Mouse (Mus musculus) monocyte, adult 59 days (primary cell): Measurements from ENCODE around the gene Tmprss11e. TPM values are rescaled to one million over a fixed set of nuclear protein-coding genes. Genes with fewer than 3 reads are reported as not detected.

Experiments used
- total RNA-seq, 2 experiments: library from RNA; stranded (reverse); gene quantifications; one replicate each; pipeline ENCODE4 v1.2.4; 2023

Gene Tmprss11e
- not detected for total RNA-seq

DNA sequence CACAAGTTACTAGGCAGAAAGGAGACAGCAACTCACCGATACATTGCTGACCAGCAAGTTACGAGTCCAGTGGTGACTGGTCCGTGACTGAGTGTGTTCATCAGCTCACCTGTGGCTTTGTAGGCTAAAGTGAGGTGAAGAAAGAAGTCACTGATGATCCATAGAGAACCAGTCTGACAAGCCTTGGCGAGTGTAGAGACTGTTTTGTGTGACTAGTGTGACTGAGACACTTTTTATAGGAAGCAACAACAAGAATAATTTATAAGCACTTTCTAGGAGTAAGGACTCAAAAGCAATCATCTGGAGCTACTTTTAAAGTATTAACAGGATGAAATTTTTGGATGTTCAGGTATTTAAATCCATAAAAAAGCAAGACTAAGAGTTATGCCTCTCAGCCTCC is at the start of gene Tmprss11e:
TSS of gene Tmprss11e (minus strand) at position 101 of the 400 bp plus-strand sequence.

GRCm38 (mm10) chr5:86676262-86676661 is 69.4 kb downstream of the Tmprss11e start, which contains the start of gene Tmprss11b:
Gene Tmprss11b, minus strand, starts transcription at chr5:86676362.

Other genes starting within 250 kb of the Tmprss11e start
- gene Tmprss11g, start 227.2 kb downstream of the Tmprss11e start, total RNA-seq: not detected
- gene Tmprss11f, start 113.4 kb downstream of the Tmprss11e start, total RNA-seq: not detected
- not detected for gene Tmprss11b, start 69.5 kb downstream of the Tmprss11e start, total RNA-seq
- 100 to 1,000 TPM; 144 to 163 TPM for gene Ythdc1, start 58.4 kb upstream of the Tmprss11e start, total RNA-seq
- not detected for gene Ugt2b34, start 161.1 kb upstream of the Tmprss11e start, total RNA-seq
- gene Ugt2b1, start 180.7 kb upstream of the Tmprss11e start, total RNA-seq: not detected